Mouse (Mus musculus) activated CD4-positive, CD25-positive, alpha-beta regulatory T cell, adult 4 months (primary cell): ENCODE data around the gene Cd2. TPM values are rescaled to one million over a fixed set of nuclear protein-coding genes. Genes with fewer than 3 reads are reported as not detected.

Experiments
- ATAC-seq: one replicate; pipeline ENCODE4 v1.8.0; 2017
- polyA plus RNA-seq, 2 experiments: library from polyadenylated mRNA; unstranded; fragments of 100-300 nt; shearing (Covaris generic); gene quantifications; one replicate each; pipeline ENCODE4 v1.2.1; 2017

Gene Cd2
- polyA plus RNA-seq, 2 experiments from 2014 or later: 1,534 to 1,587 TPM

- no peak for ATAC-seq
These were observed 59.7 kb downstream of the Cd2 start for GRCm38 (mm10) chr3:101228066-101228465.

Other genes with a start within 250 kb of the Cd2 start
- gene Ptgfrn, start 177.7 kb downstream of the Cd2 start, polyA plus RNA-seq: 1 to 10 TPM; 1.1 to 1.5 TPM
- 1 to 10 TPM in 1 of 2 experiments, under 1 TPM in 1; 0.86 to 1.6 TPM for gene Igsf3, start 89.1 kb upstream of the Cd2 start, polyA plus RNA-seq